Mouse (Mus musculus): ENCODE measurements at regions not wholly inside any gene's neighbourhood (a gene's known extent, or its start where the extent isn't known, plus 50 kb on each side); places are given as distances from the start of the nearest gene placed in this dataset.

DNA sequence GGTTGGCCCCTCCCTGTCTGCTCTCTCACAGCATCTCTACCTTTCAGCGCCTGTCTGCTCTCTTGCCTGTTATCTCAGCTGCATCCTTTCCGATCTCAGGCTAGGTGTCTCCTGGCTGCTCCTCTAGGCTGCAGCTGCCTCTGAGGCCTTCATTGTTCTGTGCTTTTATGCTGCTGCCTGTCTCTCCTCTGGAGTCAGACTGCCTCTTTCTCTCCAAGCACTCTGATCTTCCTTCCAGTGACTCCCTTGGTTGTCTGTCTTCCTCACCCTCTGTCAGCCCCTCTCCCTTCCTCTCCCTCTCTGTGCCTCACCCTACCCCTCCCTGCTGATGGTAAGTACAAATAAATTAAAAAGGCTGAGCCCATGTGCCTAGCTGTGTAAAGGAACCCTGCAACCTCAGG is 155.7 kb upstream of the Lrfn2 start:
- TF ChIP-seq CTCF (IDR thresholded peaks at IDR 0.05) (no peak), POLR2A (IDR thresholded peaks at IDR 0.05; ENCODE audit: insufficient read depth, low read depth, low read length) (no peak), EP300 (IDR thresholded peaks at IDR 0.05; ENCODE audit: insufficient read depth, low read depth, low read length) (no peak)

Data from heart, adult 2 months (tissue).